Mouse (Mus musculus): ENCODE results near the gene Artn.

GRCm38 (mm10) chr4:117913421-117913820 is 16.1 kb downstream of the Artn start:
- TF ChIP-seq CTCF (IDR thresholded peaks at IDR 0.05) (no peak), EP300 (IDR thresholded peaks at IDR 0.05; ENCODE audit: insufficient read depth, low read depth, low read length) (no peak)

Data from heart, adult 2 months (tissue).